Mouse (Mus musculus): ENCODE data around the gene Dpp8.
"Not testable (repeated sequence)": the region's sequence is repeated elsewhere in the genome, so short reads cannot be mapped to it uniquely, and the experiment has no call there.

The Dpp8 gene

DNA sequence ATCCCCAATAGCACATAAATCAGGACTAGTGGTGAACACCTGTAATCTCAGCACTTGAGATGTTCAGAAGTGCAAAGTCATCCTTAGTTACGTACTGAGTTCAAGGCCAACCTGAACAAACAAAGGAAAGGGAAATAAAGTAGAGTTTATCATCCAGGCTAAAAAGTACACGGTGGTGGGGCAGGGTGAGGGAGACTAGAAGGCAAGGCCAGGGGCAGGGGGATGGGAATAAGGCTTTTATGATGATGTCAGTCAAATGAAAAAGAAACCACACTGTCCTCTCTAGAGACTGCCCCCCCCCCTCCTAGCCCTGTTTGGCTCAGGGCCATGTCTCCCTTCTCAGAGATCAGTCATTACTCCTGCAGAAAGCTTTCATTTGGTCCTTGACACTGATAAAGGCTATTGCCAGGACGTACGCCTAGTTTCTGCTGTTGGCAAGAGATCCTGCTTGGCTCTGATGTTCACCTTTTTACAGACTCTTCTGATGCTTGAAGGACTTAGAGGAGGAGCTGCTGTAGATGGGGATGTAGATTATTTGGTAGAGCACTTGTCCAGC is 9.6 kb upstream of the Dpp8 start:
- no peak for DNase-seq

DNA sequence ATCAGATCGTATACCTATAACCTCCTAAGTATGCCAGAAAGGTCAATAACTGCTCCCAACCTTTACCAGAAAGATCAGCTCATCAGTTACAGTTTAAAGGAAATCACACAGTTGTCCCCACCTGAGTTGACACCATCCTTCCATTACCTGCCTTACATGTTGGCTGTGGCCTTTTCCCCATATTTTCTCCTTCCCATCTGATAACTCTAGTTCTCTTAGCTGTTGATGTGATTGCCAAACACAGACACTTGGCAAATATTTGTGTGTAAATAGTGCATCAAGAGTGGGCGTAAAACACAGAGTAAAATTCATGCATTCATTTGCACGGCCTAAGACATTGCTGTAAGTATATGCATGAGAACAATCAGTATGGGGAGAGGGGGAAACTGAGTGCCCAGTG is 8.8 kb upstream of the Dpp8 start:
- DNase-seq = no peak

DNA sequence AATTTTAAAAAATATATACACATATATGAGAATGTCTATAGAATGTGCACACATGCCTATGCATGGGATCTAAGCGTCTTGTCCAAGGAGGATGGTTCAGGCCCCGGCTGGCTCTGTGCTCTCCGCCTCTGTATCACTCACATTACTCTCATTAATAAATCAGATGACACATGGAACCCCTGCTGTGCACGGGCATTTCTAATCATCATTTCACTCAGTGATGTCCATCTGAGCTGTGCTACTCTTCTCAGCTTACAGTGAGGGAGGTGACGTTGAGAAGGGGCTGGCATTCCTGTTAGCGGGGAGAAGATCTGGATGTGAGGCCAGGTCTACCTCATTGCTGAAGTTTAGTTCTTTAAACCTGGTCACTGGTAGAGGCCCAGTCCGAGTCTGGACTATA is 5.0 kb upstream of the Dpp8 start:
- DNase-seq = no peak

DNA sequence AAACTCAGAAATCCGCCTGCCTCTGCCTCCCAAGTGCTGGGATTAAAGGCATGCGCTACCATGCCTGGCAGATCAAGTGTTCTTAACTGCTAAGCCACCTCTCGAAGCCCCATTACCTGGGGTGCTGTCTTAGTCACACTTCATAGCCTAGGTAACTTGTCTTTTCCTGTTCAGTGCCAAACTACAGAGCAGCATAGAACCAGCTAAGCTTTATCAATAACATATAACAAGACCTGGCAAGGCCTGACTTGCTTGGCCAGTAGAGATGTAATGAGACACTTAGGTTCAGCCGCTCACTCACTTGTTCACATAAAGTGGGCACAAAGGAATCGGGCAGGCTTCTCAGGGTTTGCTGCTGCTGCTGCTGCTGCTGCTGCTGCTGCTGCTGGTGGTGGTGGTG is 3.9 kb upstream of the Dpp8 start:
- DNase-seq = no peak

DNA sequence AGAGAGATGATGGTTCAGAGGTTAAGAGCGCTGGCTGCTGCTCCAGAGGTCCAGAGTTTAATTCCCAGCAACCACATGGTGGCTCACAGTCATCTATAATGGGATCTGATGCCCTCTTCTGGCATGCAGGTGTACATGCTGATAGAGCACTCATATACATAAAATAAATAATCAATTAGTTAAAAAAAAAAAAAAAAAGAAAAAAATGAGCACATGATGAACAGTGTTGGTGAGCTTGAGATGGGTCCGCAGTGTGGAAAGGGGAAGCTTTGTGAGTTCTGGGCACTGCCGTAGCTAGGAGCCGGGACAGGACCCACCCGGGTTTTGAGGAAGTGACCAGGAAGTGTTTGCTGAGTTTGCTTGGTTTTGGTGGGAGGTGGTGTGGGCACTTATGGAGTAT is 859 bp upstream of the Dpp8 start:
- DNase-seq = not testable (repeated sequence)

DNA sequence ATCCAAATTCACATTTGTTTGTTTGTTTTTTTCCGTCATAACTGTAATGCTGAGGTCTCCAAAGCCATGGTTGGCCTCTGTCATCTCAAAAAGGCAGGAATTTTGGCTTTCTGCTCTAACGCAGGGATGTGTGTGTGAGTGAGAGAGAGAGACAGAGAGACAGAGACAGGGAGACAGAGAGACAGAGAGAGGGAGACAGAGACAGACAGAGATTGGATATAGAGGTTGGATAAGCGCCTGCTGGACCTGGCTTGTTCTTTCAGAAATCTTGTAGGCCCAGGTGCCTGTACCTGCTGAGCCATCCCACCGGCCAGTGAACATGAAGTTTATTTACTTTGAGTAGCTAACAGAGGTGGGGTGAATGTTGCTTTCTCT is 333 bp upstream of the Dpp8 start:
- no peak for DNase-seq

DNA sequence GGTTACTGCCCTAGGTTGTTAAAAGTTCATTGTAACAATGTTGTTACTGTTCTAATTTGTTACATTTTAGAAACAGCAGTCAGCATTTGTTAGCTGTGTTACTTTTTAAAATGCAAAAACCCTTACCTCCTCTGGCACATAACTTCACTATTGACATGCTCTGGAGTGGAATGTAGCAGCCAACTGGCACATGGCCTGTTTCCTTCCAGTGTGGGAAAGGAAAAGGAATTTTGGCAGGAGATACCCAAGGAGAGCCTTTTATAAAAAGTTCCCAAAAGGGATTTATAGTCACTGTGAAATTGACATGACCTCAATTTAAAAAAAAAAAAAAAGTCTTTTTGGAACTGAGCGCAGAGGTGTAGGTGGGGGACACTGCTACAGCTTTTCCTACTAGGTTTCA is 4.2 kb downstream of the Dpp8 start:
- peak; percentile 72 for DNase-seq

DNA sequence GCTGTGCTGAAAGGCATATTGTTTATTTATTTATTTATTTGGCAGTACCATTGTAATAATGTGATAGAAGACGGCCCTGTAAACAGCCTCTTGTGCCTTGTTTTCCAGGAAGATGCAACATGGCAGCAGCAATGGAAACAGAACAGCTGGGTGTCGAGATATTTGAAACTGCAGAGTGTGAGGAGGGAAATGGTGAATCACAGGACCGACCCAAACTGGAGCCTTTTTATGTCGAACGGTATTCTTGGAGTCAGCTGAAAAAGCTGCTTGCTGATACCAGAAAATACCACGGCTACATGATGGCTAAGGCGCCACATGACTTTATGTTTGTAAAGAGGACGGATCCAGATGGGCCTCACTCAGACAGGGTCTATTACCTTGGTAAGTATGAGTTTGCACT is 4.6 kb downstream of the Dpp8 start:
- DNase-seq = no peak

DNA sequence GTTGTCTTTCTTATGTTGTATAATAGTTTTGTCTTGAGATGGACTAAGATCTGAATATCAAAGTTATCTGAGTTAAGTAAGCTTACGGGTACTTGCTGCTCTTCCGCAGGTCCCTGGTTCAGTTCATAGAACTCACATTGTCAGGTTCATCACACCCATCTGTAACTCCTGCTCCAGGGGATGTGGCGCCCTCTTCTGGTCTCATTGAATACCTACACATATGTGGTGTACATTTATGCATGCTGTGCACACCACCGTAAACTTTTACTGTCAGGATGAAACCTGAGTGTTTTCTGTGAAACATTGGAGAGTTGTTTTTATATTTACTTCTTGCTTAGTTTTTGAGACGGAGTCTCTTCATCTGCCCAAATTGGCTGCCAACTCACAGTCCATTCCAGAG is 9.2 kb downstream of the Dpp8 start:
- no peak for DNase-seq

DNA sequence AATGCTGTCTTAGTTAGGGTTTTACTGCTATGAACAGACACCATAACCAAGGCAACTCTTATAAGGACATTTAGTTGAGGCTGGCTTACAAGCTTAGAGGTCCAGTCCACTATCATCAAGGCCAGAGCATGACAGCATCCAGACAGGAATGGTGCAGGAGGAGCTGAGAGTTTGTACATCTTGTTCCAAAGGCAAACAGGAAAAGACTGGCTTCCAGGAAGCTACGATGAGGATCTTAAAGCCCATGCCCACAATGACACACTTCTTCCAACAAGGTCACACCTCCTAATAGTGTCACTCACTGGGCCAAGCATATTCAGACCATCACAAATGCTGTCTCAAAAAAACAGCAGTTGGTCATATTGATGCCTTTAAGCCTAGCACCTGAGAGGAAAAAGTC is 14.8 kb downstream of the Dpp8 start:
- no peak for DNase-seq

DNA sequence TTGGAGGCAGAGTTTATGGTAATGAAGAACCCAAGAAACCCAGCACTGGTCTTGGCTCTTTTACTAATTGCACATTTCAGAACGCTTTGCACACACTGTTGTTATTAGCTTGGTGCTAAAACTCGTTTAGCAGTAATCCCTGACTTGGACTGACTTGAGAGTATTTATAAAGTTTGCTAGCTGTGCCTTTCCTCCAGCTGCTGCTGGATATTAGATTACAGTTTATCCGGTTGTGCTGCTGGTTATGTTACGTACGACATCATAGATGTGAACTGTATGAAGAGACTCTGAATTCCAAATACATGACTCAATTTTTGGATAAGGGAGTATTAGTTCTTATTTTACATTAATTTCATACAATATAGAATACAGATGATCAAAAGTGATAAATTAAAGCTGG is 17.2 kb downstream of the Dpp8 start:
- DNase-seq = no peak

DNA sequence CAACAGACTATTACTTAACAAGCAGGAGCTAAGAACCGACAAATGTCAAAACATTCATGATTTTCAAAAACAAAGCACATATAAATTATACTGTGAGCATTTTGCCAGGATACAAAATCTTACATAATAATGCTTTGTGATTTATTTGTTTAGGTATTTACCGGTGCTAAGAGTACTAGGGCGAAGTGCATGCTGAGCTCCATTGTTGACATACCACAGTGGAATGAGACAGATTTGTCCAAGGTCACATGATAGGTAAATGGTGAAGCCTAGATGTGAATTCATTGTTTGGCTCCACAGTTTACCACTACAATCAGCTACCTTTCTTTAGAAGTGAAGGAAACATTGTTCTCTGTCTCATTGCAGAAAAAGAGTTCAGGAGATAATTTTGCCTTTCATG is 18.8 kb downstream of the Dpp8 start:
- no peak for DNase-seq

DNA sequence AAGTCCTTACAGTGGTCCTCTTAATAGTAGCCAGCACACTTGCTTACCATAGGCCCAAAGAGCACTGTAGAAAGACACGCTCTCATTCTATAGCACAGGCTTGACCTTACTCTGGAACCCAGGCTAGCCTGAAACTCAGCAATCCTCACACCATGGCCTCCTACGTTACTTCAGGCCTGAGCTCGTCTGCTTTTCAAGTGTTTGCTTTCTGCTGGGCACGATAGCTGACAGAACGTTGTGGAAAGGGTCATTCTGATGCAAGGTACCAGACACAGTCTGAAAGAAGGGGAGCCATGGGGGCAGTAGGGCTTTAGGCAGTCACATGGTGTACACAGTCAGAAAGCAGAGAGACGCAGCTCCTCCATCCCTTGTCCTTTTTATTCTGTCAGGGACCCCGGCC is 32.0 kb downstream of the Dpp8 start:
- DNase-seq = no peak

DNA sequence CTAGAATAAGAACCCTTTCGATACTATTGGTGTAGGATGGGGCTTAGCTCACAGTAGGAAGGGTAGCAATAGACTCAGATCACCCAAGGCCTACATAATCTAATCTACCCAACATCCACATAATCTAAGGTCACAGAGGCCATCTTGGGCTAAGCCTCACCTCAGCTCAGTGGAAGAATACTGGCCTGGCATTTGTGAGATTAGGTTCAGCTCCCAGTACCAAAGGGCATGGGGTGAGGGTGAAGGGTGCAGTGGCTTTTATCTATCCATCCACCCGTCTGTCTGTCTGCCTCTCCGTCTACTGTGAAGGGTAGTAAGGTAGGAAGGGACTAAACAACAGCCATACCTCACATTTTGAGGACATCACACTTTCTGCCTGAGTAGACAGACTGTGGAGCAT is 38.4 kb downstream of the Dpp8 start:
- DNase-seq = no peak

DNA sequence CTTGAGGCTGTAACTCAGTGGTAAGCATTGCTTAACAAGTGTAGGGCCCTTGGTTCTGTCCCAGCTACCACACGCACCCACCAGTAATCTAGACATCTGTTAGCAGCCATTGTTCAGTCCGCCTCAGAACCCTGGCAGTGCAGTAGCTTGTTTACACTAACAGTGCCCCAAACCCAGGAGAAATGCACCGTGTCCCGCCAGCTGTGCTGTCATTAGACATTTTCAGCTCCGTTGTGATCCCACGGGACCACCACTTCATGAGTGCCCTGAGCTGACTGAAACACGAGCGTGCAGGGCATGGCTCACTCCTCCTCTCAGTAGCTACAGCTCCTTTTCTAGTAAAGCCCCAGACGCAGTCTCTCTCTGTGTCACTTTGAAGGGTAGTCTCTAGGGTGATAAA is 41.3 kb downstream of the Dpp8 start:
- DNase-seq = no peak

DNA sequence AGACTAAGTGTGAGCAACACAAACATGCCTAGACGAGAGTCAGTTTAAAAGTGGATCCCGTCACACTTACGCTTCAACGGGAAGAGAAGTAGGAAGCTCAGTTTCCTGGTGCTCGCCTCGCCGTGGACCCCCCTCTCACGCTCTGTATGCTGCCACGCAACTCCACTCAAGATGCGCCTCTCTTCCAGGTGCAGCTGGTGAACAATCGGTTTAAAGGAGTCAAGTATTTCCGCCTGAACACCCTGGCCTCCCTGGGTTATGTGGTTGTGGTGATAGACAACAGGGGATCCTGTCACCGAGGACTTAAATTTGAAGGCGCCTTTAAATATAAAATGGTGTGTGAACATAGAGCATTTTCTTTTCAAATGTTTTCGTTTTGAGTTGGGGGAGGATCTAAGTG is 42.0 kb downstream of the Dpp8 start:
- DNase-seq = no peak

DNA sequence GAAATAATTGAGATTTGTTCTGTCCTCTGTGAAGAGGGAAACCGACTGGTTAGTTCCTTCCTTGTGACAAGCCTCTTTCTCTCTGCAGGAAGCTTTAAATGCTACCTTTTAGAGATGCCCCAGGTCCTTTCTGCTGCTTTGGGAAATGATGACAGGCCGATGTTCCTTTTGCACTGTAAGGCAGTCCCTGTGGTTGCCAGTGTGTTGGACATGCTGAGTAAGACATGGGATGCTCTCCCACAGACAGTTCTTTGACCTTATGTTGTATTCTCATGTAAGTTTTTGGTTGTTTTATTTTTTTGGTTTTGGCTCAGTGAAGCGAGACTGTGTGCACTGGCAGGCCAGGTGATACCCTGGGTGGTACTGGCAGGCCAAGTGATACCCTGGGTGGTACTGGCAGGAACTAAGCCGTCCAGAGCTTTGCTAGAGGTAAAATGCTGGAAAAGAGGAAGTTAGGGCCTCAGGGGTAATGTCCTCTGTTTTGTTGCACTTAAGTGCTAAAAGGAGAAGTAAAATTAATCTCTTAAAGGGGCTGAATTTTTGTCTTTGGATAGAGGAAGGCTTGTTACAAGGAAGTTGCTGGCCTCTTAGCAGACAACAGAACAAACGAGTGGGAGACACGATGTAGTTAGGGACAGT is 42.8 kb downstream of the Dpp8 start:
- DNase-seq = no peak

DNA sequence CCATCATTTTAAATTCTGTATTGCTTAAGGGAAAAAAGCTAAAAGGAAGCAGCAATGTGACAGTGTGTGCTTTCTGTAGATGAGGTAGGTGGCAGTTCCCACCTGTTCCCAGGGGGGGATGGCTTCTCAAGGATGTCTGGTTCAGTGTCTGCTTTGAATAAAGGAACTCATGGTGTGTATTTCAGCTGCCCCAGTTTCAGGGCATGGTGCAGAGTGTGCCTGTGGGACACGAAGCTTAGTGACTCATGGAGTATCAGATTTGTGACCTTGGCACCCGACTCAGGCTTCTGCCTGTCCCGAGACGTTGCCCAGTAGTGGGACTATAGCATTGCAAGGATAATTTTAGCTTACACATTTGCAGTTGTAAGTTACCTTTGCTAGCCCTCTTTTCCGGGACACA is 45.3 kb downstream of the Dpp8 start:
- DNase-seq = no peak

DNA sequence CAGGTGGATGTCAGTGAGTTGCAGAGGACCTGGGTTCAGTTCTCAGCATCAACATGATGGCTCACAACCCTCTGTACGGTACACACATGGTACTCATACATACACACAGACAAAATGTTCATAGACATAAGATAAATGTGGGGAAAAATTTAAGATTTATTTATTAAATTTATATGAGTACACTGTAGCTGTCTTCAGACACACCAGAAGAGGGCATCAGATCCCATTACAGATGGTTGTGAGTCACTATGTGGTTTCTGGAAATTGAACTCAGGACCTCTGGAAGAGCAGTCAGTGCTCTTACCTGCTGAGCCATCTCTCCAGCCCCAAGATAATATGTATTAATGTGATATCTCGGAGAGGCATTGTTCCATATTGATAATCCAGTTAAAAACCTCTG is 47.9 kb downstream of the Dpp8 start:
- DNase-seq = not testable (repeated sequence)

DNA sequence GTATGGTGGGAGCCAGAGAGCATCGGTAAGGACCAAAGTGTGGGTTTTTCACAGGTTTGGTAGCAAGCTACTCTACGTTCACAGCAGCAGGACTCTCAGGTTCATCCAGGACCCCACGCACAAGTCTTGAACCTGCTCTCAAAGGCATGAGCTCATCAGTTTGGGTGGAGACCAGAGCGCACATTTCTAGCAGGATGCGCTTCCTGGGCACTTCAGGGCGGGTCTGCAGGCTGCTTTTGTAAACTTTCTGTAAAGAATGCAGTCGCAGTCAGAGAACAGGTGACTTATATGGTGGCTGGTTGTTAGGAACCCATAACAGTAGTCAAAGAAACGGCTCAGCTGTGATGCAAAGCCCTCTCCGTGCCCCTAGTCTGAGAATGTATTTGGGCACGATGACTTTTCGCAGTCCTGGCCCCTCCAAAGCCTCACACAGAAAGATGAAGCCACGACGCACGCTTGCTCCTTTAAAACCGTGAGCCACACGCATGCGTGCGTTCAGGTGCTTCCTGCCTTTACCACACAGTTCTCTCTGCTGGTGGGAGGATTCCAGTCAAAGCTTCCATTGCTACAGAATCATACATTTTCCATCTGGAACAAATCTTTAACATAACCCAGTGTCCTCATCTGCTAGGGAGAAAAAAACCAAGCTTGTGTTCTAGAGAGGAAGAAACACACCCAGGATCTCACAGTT is 51.0 kb downstream of the Dpp8 start:
- no peak for DNase-seq

DNA sequence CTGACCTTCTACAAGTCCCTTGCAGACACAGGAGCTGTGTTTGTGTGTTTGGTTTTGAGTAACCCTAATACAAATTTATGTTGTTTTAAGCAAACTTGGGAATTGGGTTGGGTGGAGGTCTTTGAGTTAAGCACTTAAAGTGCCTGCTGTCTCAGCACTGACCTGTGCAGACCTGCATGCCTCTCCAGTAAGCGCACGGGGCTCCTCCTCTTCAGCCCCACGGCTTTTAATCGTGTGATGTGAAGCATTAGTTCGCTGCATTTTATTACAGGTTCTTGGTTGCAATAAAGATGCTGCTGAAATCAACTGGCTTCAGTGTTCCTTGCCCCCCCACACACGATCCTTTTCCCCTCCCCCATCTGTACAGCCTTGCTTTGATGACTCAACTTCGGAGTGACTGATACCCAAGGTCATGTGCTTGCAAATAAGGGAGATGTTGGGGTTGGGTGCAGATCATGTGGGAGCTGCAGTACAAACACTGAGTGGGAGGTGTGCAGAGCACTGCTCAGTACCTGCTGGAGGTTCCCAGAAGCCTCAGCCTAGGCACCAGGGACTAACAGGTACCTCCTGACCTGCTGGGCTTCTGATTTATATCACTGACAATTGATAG is 52.1 kb downstream of the Dpp8 start:
- DNase-seq = no peak

DNA sequence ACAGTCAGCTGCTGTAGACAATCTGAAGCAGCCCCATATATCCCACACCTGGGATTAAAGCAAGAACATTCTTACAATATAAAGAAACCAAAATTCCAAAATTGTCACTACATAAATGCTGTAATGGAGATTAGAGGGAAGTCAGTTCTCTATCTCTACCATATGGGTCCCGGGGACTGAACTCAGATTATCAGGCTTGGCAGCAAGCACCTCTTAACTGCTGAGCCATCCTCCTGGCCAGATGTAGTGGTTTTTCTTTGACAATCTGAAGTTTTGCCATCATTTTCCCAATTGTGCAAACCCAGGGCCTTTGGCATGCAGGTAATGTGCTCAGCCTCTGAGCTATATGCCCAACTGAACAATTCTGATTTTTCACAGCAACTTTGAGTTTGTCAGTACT is 53.1 kb downstream of the Dpp8 start:
- no peak for DNase-seq

DNA sequence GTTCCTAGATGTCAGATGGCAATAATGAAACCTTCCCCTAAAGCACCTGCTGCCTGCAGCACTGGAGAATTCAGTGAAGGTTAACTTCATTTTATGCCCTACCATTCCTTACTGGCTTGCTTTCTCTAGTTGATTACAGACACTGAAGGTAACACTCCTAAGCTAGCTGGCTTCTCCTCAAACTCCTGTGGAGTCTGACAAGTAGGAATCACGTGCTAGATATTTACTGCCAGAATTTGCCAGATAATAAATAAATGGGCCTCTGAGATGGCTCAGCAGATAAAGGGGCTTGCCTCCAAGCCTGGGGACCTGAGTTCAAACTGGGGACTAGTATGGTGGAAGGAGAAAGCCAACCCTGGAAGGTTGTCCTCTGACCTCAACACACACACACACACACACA is 54.6 kb downstream of the Dpp8 start:
- no peak for DNase-seq

DNA sequence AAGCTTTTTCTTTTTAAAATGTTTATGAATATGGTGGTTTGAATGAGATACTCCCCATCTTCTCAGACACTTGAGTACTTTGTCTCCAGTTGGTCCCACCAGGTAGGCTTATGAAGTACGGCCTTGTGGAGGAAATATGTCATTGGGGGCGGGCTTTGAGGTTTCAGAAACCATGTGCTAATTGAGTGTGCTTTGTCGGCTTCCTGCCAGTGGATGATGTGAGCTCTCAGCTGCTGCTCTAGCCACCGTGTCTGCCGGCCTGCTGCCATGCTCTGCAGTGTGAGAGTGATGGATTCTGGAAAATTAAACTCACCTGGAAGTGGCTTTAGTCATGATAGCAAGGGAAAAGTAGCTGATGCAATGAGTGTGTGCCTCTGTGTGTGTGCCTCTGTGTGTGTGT is 55.3 kb downstream of the Dpp8 start:
- DNase-seq = no peak

DNA sequence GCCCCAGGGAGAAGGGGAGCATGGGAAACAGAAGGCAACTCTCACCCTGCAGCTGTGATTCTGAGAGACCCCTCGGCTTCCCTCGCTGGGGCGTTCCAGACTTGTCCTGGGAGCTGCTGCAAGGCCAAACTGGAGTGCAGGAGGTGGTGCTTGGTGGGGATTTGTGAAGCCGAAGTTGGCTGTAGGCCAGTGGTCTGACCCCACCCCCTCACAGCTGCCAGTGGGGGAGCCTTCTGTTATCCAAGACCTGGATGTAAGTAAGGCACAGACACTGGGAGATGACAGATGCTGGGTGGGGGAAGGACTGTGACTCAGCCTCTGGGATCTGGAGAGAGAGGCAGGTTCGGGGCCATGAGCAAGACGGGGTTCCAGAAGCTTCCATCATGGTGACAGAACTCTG is 62.0 kb downstream of the Dpp8 start:
- peak; percentile 46 for DNase-seq
